Mouse (Mus musculus) myocyte (in vitro differentiated cells): ENCODE measurements around the gene Pycr1. TPM values are rescaled to one million over a fixed set of nuclear protein-coding genes. Genes with fewer than 3 reads are reported as not detected.

Experiments
- H3K27me3 ChIP-seq: one replicate; pipeline ENCODE4 v1.6.1; 2011; ENCODE audit not compliant: control insufficient read depth, insufficient read depth, insufficient read length
- H3K36me3 ChIP-seq: one replicate; pipeline ENCODE4 v1.6.1; 2011; ENCODE audit not compliant: control insufficient read depth, insufficient read depth
- H3K4me2 ChIP-seq: one replicate; pipeline ENCODE4 v1.6.1; 2011; ENCODE audit warnings: low read depth, control low read depth
- H3K4me3 ChIP-seq: one replicate; pipeline ENCODE4 v1.5.1; 2011; ENCODE audit warnings: mild to moderate bottlenecking, control low read depth, moderate library complexity
- H3K79me2 ChIP-seq: one replicate; pipeline ENCODE4 v1.6.1; 2011; ENCODE audit not compliant: control insufficient read depth, insufficient read depth
- H3ac ChIP-seq: one replicate; pipeline ENCODE4 v1.6.1; 2011; ENCODE audit not compliant: control insufficient read depth, insufficient read length
- CEBPB ChIP-seq: IDR thresholded peaks from 2 replicates; pipeline ENCODE4 v1.6.1; 2011; ENCODE audit warnings: mild to moderate bottlenecking, moderate library complexity; ENCODE audit not compliant: poor library complexity, insufficient read depth, severe bottlenecking
- E2F4 ChIP-seq: IDR thresholded peaks from one replicate; pipeline ENCODE4 v1.6.1; 2011; ENCODE audit warnings: mild to moderate bottlenecking, control low read depth, moderate library complexity; ENCODE audit not compliant: insufficient read depth
- MAX ChIP-seq: IDR thresholded peaks from one replicate; pipeline ENCODE4 v1.6.1; 2011; ENCODE audit warnings: low read depth, mild to moderate bottlenecking, control low read depth
- MYOD1 ChIP-seq, 3 experiments: IDR thresholded peaks; one replicate each; pipeline ENCODE4 v1.6.1; 2011; ENCODE audit warnings: control low read depth in 2 of 3, low read depth in 2 of 3, mild to moderate bottlenecking in 2 of 3, moderate library complexity in 1 of 3; ENCODE audit not compliant: insufficient read length in 2 of 3, control insufficient read depth in 1 of 3
- MYOG ChIP-seq, 3 experiments: IDR thresholded peaks; one replicate each; pipeline ENCODE4 v1.6.1; 2011; ENCODE audit warnings: control low read depth in 2 of 3, low read depth in 2 of 3, mild to moderate bottlenecking in 2 of 3; ENCODE audit not compliant: insufficient read length in 2 of 3, control insufficient read depth in 1 of 3, insufficient read depth in 1 of 3
- POLR2A ChIP-seq: IDR thresholded peaks from one replicate; pipeline ENCODE4 v1.6.1; 2011; ENCODE audit warnings: low read depth, mild to moderate bottlenecking, control low read depth, moderate library complexity; ENCODE audit not compliant: insufficient read length
- POLR2AphosphoS2 ChIP-seq: IDR thresholded peaks from one replicate; pipeline ENCODE4 v1.6.1; 2011; ENCODE audit warnings: low read depth, control low read depth; ENCODE audit not compliant: insufficient read length
- REST ChIP-seq: IDR thresholded peaks from one replicate; pipeline ENCODE4 v1.6.1; 2011; ENCODE audit warnings: mild to moderate bottlenecking, control low read depth, moderate library complexity; ENCODE audit not compliant: insufficient read depth, insufficient read length
- SRF ChIP-seq: IDR thresholded peaks from one replicate; pipeline ENCODE4 v1.6.1; 2011; ENCODE audit warnings: low read depth; ENCODE audit not compliant: control insufficient read depth, insufficient read length
- TCF12 ChIP-seq: IDR thresholded peaks from one replicate; pipeline ENCODE4 v1.6.1; 2011; ENCODE audit warnings: mild to moderate bottlenecking, control low read depth; ENCODE audit not compliant: poor library complexity, insufficient read depth, severe bottlenecking
- TCF3 ChIP-seq: IDR thresholded peaks from one replicate; pipeline ENCODE4 v1.6.1; 2011; ENCODE audit warnings: low read depth, control low read depth; ENCODE audit not compliant: insufficient read length
- USF1 ChIP-seq: IDR thresholded peaks from one replicate; pipeline ENCODE4 v1.6.1; 2011; ENCODE audit warnings: low read depth, mild to moderate bottlenecking, control low read depth, moderate library complexity
- polyA plus RNA-seq: library from polyadenylated mRNA; unstranded; fragments of >200 nt; fragmentation: generic; extraction: Trizol; gene quantifications from one replicate; pipeline ENCODE4 v1.2.1, GENCODE M21; 2012; ENCODE audit warnings: missing spikeins

Pycr1 gene
- polyA plus RNA-seq, 1 experiment, result 56.9 TPM

DNA sequence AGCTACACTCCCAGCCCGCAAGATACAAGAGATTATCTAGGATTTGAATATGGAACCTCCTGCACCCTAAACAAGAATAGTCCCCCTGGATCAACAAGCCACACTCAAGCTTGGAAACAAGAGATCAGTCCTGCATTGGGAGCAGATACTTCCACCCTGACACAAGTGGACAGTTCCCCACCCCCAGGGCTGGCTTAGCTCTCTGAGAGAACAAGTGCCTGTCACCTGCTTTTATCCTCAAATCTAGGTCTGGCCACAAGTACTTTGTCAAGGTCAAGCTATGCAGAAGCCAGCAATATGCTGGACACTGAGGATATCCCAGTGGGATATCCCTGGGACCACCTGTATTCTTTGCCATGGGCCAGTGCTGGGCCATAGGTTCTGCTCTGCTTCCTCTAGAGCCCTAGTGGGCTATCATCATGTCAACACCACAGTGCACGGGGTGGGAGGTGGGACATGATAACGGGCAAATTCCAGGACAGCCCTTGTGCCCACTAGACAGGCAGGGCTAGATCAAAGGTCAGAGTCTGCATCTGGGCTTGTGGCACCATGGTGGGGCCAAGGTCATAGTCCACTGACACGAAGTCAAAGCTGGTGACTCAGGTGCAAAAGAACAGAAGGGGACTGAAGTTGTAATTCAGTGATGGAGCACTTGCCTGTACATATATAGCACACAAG is 26.8 kb downstream of the Pycr1 start:
- no peak for TF ChIP-seq MAX
- no peak for TF ChIP-seq POLR2A
- TF ChIP-seq MYOD1 (IDR thresholded peaks at IDR 0.05; ENCODE audit: control insufficient read depth in 1 of 3, insufficient read length in 2 of 3, low read depth in 2 of 3), result no peak
- TF ChIP-seq USF1, result no peak
- no peak for TF ChIP-seq TCF3
- no peak for TF ChIP-seq MYOG (IDR thresholded peaks at IDR 0.05; ENCODE audit: control insufficient read depth in 1 of 3, insufficient read depth in 1 of 3, insufficient read length in 2 of 3, low read depth in 2 of 3)
- no peak for TF ChIP-seq SRF
- no peak for TF ChIP-seq E2F4
- no peak for TF ChIP-seq TCF12
- no peak for TF ChIP-seq POLR2AphosphoS2
- TF ChIP-seq REST, result no peak
- TF ChIP-seq CEBPB, result no peak
- Histone ChIP-seq H3ac (peak overlapping the region; percentile 13), H3K79me2 (peaks cover 34% of the 10 kb centered on the region), H3K27me3 (no peaks in the 10 kb centered on the region), H3K4me3 (peak overlapping the region; percentile 65), H3K4me2 (peak overlapping the region; percentile 82), H3K36me3 (peaks cover 26% of the 10 kb centered on the region)

DNA sequence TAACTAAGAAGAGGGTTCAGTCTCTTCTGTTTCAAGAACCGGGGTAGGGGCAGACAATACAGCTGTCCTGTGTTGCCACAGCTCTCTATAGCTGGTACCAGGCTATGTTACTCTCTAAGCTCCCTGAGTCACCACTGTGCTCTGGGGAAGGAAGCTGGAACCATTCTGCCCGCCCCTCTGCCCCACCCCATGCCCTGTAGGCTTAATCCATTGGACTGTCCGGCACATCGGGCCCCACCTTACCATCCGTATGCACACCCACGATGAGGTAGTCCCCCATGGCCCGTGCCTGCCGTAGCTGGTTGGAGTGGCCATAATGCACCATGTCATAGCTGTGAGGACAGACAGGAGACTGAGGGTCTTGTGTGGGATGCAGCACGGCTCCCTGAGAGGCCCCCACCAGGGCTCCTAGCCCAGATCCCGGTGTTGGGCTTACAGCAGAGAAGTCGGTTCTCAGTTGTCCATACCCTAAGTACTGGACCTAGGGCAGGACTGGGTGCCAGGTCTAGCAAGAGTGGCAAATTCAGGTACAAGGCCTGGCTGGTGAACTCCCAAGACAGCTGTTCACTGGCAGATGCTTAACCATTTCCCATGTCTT is 27.9 kb downstream of the Pycr1 start:
- Histone ChIP-seq H3K79me2 (peaks cover 34% of the 10 kb centered on the region), H3K4me3 (peak overlapping the region; percentile 65), H3K4me2 (peak overlapping the region; percentile 82), H3K36me3 (peaks cover 29% of the 10 kb centered on the region), H3K27me3 (no peaks in the 10 kb centered on the region), H3ac (no peak overlapping the region)
- TF ChIP-seq MYOG (IDR thresholded peaks at IDR 0.05; ENCODE audit: control insufficient read depth in 1 of 3, insufficient read depth in 1 of 3, insufficient read length in 2 of 3, low read depth in 2 of 3) (peak in 1 of 3 experiments; percentile 26), SRF (no peak)

DNA sequence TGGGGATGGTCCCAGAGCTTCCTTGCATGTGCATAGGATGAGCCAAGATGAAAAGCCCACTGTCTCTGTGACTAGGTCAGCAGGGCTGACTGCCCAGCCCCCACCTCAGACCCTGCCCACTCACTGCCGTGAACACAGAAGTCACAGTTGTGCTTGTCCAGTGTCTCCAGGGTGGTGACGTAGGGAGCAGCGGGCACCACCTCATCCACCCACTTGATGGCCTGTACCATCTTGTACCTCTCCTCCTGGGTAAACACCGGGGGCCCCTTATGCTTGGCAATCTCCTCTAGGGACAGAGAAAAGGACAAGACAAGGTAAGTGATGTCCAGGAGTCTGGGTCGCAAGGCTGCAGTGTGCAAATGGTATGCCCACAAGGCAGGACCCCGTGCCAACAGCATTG is 28.4 kb downstream of the Pycr1 start:
- Histone ChIP-seq H3K4me2 (peak overlapping the region; percentile 82), H3K36me3 (peaks cover 29% of the 10 kb centered on the region), H3K79me2 (peaks cover 34% of the 10 kb centered on the region), H3ac (no peak overlapping the region), H3K4me3 (peak overlapping the region; percentile 65), H3K27me3 (no peaks in the 10 kb centered on the region)
- TF ChIP-seq POLR2A (no peak), MYOD1 (IDR thresholded peaks at IDR 0.05; ENCODE audit: control insufficient read depth in 1 of 3, insufficient read length in 2 of 3, low read depth in 2 of 3) (no peak), SRF (no peak), E2F4 (no peak), USF1 (no peak), MAX (no peak), POLR2AphosphoS2 (no peak), TCF12 (no peak), TCF3 (no peak), REST (no peak), MYOG (IDR thresholded peaks at IDR 0.05; ENCODE audit: control insufficient read depth in 1 of 3, insufficient read depth in 1 of 3, insufficient read length in 2 of 3, low read depth in 2 of 3) (no peak), CEBPB (no peak)

- Histone ChIP-seq H3K79me2 (peaks cover 34% of the 10 kb centered on the region), H3ac (no peak overlapping the region), H3K4me2 (no peak overlapping the region), H3K27me3 (no peaks in the 10 kb centered on the region), H3K36me3 (peaks cover 23% of the 10 kb centered on the region), H3K4me3 (no peak overlapping the region)
- no peak for TF ChIP-seq MAX
- no peak for TF ChIP-seq TCF12
- TF ChIP-seq MYOD1 (IDR thresholded peaks at IDR 0.05; ENCODE audit: control insufficient read depth in 1 of 3, insufficient read length in 2 of 3, low read depth in 2 of 3), result no peak
These were observed 29.6 kb downstream of the Pycr1 start for GRCm38 (mm10) chr11:120613976-120614375.

GRCm38 (mm10) chr11:120613481-120613972 is 30.0 kb downstream of the Pycr1 start:
- H3K79me2 ChIP-seq, result peaks cover 34% of the 10 kb centered on the region
- H3K27me3 ChIP-seq, result no peaks in the 10 kb centered on the region
- no peak overlapping the region for H3K4me2 ChIP-seq
- H3K36me3 ChIP-seq, result peaks cover 21% of the 10 kb centered on the region
- H3K4me3 ChIP-seq, result no peak overlapping the region
- TF ChIP-seq E2F4 (no peak), TCF12 (no peak), POLR2A (no peak), MYOG (IDR thresholded peaks at IDR 0.05; ENCODE audit: control insufficient read depth in 1 of 3, insufficient read depth in 1 of 3, insufficient read length in 2 of 3, low read depth in 2 of 3) (no peak), MAX (no peak), MYOD1 (IDR thresholded peaks at IDR 0.05; ENCODE audit: control insufficient read depth in 1 of 3, insufficient read length in 2 of 3, low read depth in 2 of 3) (no peak), REST (no peak), SRF (no peak), POLR2AphosphoS2 (no peak)
- no peak overlapping the region for H3ac ChIP-seq
